Mouse (Mus musculus) ES-E14 (cell line): Measurements from ENCODE around the gene March7.

Experiments
- CHD2 ChIP-seq: IDR thresholded peaks from 2 replicates; pipeline ENCODE4 v1.6.1; 2014; ENCODE audit warnings: mild to moderate bottlenecking, low read depth, low read length, inconsistent platforms
- HCFC1 ChIP-seq: IDR thresholded peaks from 2 replicates; pipeline ENCODE4 v1.6.1; 2012; ENCODE audit warnings: low read length, inconsistent platforms, borderline replicate concordance; ENCODE audit not compliant: insufficient read depth
- MAFK ChIP-seq: IDR thresholded peaks from 2 replicates; pipeline ENCODE4 v1.6.1; 2014; ENCODE audit warnings: mild to moderate bottlenecking, low read depth, low read length, inconsistent platforms; ENCODE audit not compliant: insufficient read depth
- ZC3H11A ChIP-seq: IDR thresholded peaks from 2 replicates; pipeline ENCODE4 v1.6.1; 2012; ENCODE audit warnings: low read depth, mild to moderate bottlenecking, inconsistent platforms, low read length, borderline replicate concordance
- ZNF384 ChIP-seq: IDR thresholded peaks from 2 replicates; pipeline ENCODE4 v1.6.1; 2012; ENCODE audit warnings: low read depth, low read length, inconsistent platforms

DNA sequence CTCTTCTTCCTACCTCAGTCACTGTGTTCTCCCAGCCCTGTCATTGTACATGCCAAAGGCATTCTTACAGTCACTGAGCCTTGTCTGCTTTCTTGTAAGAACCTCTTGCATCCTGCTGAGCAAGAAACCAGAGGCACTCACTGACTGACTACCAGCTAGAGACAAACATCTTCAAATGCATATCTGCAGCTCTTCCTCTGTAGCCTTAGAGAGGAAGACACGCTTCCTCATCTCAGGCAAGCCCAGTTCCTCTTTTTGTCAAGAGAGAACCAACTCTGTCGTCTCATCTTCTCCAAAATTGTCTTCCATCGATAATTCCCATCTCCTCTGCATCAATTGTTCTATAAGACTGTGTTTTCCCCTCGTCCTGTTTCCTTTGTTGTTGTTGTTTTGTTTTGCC, 78.9 kb downstream of the March7 start:
- TF ChIP-seq ZC3H11A (no peak), ZNF384 (no peak), CHD2 (no peak), HCFC1 (no peak), MAFK (no peak)
